Mouse (Mus musculus) lung, embryonic 16.5 days (tissue): ENCODE measurements around the gene Slc25a44. TPM values are rescaled to one million over a fixed set of nuclear protein-coding genes. Genes with fewer than 3 reads are reported as not detected.

ENCODE experiments used
- ATAC-seq: fragments of 200-750 bp; cut with Nextera tagmentation; 2 replicates; pipeline ENCODE4 v1.8.0; 2017; ENCODE audit warnings: low read depth, mild to moderate bottlenecking, moderate library complexity
- H3K27ac ChIP-seq: fragments of 300-500 bp; sonication (generic); 2 replicates; pipeline ENCODE4 v1.5.1; 2014; ENCODE audit warnings: mild to moderate bottlenecking, control low read depth, low read length
- H3K27me3 ChIP-seq: fragments of 300-500 bp; sonication (generic); 2 replicates; pipeline ENCODE4 v1.6.1; 2014; ENCODE audit warnings: low read depth, low read length, mixed read lengths; ENCODE audit not compliant: control insufficient read depth, insufficient read depth
- H3K36me3 ChIP-seq: fragments of 300-500 bp; sonication (generic); 2 replicates; pipeline ENCODE4 v1.6.1; 2014; ENCODE audit warnings: low read length; ENCODE audit not compliant: control insufficient read depth, insufficient read depth
- H3K4me1 ChIP-seq: fragments of 300-500 bp; sonication (generic); replicated peaks from 2 replicates; pipeline ENCODE4 v1.6.1; 2014; ENCODE audit warnings: low read length, mixed read lengths; ENCODE audit not compliant: control insufficient read depth, insufficient read depth
- H3K4me2 ChIP-seq: fragments of 300-500 bp; sonication (generic); 2 replicates; pipeline ENCODE4 v1.6.1; 2014; ENCODE audit warnings: low read depth, low read length, control low read depth
- H3K4me3 ChIP-seq: fragments of 300-500 bp; sonication (generic); 2 replicates; pipeline ENCODE4 v1.5.1; 2014; ENCODE audit warnings: mild to moderate bottlenecking, low read length, control low read depth
- H3K9ac ChIP-seq: fragments of 300-500 bp; sonication (generic); 2 replicates; pipeline ENCODE4 v1.6.1; 2014; ENCODE audit warnings: low read length, control low read depth
- H3K9me3 ChIP-seq: fragments of 300-500 bp; sonication (generic); 2 replicates; pipeline ENCODE4 v1.6.1; 2016; ENCODE audit warnings: low read length; ENCODE audit not compliant: control insufficient read depth
- WGBS: fragments of 180-500 bp; shearing (Covaris S2); extraction: QIAGEN DNeasy Blood & Tissue Kit; methylation state at CpG from one replicate; pipeline ENCODE4 v1.1.7; 2014; 5-methylcytosine and 5-hydroxymethylcytosine counted together
- polyA plus RNA-seq: library from polyadenylated mRNA; unstranded; fragments of >200 nt; fragmentation: Nextera tagmentation; extraction: Ambion mirVana; gene quantifications from 2 replicates; pipeline ENCODE4 v1.2.1, GENCODE M21; 2015

Gene Slc25a44
- polyA plus RNA-seq: 15.2 and 16.0 TPM in 2 replicates

DNA sequence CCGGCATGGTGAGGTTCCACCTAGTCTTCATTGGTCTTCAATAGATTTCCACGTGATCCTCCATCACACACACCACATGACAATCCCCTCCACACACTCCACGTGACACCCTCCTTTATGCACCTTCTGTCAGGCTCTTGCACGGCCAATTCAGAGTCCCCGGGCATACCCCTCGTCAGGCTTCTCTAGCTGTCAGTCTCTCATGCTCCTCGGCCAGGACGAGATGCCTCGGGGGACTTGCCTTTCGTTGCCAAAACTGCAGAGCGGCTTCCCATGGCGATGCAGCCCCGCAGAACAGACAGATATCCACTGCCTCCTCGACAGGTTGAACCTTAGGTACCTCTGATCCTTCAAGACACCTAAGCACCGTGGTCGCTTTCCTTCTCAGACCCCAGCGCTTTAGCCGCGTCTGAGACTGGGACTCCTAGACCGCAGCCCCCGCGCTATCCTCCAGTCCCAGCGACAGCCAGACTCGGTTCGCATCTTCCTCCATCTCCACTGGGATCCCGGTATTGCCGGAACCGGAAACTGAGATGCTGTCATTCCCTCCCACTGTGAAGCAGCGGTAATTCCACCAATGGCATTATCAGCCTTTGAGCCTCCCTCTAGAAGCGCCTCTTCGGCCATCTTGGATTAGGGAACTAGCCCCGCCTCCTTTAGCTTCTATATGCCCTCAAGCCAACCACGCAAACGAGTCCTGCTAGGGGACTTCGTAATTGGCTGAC, at the start of gene Slc25a44:
Gene Slc25a44 (minus strand): TSS at position 535 of the 725 bp plus-strand sequence.
- Histone ChIP-seq H3K27me3 (no peaks in the 10 kb centered on the region), H3K9ac (peak within 1 kb of the TSS; percentile 78), H3K27ac (peak within 1 kb of the TSS; percentile 49; the same call in 1 of the 2 replicates), H3K9me3 (no peaks in the 10 kb centered on the region), H3K36me3 (peaks cover 7% of the 10 kb centered on the region), H3K4me1 (peaks cover 21% of the 10 kb centered on the region), H3K4me2 (peak within 1 kb of the TSS; percentile 86), H3K4me3 (peak within 1 kb of the TSS; percentile 94)
- under 1% methylated on average over 35 of the region's 35 CpGs for WGBS
- peak; percentile 99 for ATAC-seq

- no peak overlapping the region for H3K9ac ChIP-seq
- no peak overlapping the region for H3K27ac ChIP-seq
- no peak overlapping the region for H3K4me3 ChIP-seq
- WGBS: 74% methylated on average over 1 of the region's 1 CpGs
- peaks cover 3% of the 10 kb centered on the region; the same call in 1 of the 2 replicates for H3K9me3 ChIP-seq
- no peaks in the 10 kb centered on the region for H3K27me3 ChIP-seq
- H3K4me2 ChIP-seq: no peak overlapping the region
- H3K4me1 ChIP-seq: no peaks in the 10 kb centered on the region; the same call in 1 of the 2 replicates
- no peaks in the 10 kb centered on the region for H3K36me3 ChIP-seq
- ATAC-seq: no peak
These were observed 48.6 kb upstream of the Slc25a44 start for GRCm38 (mm10) chr3:88473571-88473970.

- ATAC-seq: peak; percentile 59
- Histone ChIP-seq H3K4me3 (no peak overlapping the region), H3K27ac (no peak overlapping the region), H3K9me3 (peaks cover 3% of the 10 kb centered on the region; the same call in 1 of the 2 replicates), H3K36me3 (no peaks in the 10 kb centered on the region), H3K4me1 (no peaks in the 10 kb centered on the region; the same call in 1 of the 2 replicates), H3K4me2 (no peak overlapping the region), H3K27me3 (no peaks in the 10 kb centered on the region), H3K9ac (no peak overlapping the region)
- WGBS: 35% methylated on average over 5 of the region's 5 CpGs
These were observed 48.1 kb upstream of the Slc25a44 start for GRCm38 (mm10) chr3:88473020-88473419.

- H3K27ac ChIP-seq: no peak overlapping the region
- peak; percentile 36; the same call in 1 of the 2 replicates for ATAC-seq
- H3K36me3 ChIP-seq: no peaks in the 10 kb centered on the region
- no peak overlapping the region for H3K4me3 ChIP-seq
- 38% methylated on average over 10 of the region's 10 CpGs for WGBS
- peaks cover 3% of the 10 kb centered on the region; the same call in 1 of the 2 replicates for H3K9me3 ChIP-seq
- no peak overlapping the region for H3K4me2 ChIP-seq
- no peak overlapping the region for H3K9ac ChIP-seq
- H3K27me3 ChIP-seq: no peaks in the 10 kb centered on the region
- H3K4me1 ChIP-seq: no peaks in the 10 kb centered on the region; the same call in 1 of the 2 replicates
These were observed 46.1 kb upstream of the Slc25a44 start for GRCm38 (mm10) chr3:88470943-88471479.

DNA sequence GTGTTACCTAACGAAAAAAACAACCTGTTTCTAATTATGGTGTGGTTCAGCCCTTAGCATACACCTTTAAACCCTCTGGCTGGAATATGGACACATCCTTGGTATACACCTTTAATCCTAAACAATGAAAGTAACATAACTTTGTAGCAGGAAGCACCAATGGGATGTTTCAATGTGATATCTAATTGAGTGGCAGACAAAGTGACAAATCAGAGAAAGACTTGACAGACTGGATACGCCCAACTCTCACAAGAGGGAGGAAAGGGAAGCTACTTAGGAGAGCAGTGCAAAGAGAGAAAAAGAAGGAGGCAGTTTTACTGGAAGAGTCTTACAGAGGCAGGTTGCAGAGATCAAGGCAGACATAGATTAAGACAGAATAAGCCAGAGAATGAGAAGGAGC, 44.5 kb upstream of the Slc25a44 start:
- no peak overlapping the region for H3K9ac ChIP-seq
- H3K4me2 ChIP-seq: no peak overlapping the region
- no peak overlapping the region for H3K4me3 ChIP-seq
- H3K27ac ChIP-seq: no peak overlapping the region
- H3K27me3 ChIP-seq: no peaks in the 10 kb centered on the region
- no peaks in the 10 kb centered on the region; the same call in 1 of the 2 replicates for H3K4me1 ChIP-seq
- ATAC-seq: no peak
- peaks cover 3% of the 10 kb centered on the region; the same call in 1 of the 2 replicates for H3K9me3 ChIP-seq
- WGBS: 80% methylated on average over 2 of the region's 2 CpGs
- H3K36me3 ChIP-seq: no peaks in the 10 kb centered on the region

- no peak overlapping the region for H3K27ac ChIP-seq
- no peak overlapping the region for H3K4me2 ChIP-seq
- H3K36me3 ChIP-seq: no peaks in the 10 kb centered on the region
- H3K4me1 ChIP-seq: no peaks in the 10 kb centered on the region
- H3K4me3 ChIP-seq: no peak overlapping the region
- peaks cover 3% of the 10 kb centered on the region; the same call in 1 of the 2 replicates for H3K9me3 ChIP-seq
- H3K27me3 ChIP-seq: no peaks in the 10 kb centered on the region
- peak; percentile 86 for ATAC-seq
- 27% methylated on average over 16 of the region's 16 CpGs for WGBS
- H3K9ac ChIP-seq: no peak overlapping the region
These were observed 42.3 kb upstream of the Slc25a44 start for GRCm38 (mm10) chr3:88467116-88467824.

DNA sequence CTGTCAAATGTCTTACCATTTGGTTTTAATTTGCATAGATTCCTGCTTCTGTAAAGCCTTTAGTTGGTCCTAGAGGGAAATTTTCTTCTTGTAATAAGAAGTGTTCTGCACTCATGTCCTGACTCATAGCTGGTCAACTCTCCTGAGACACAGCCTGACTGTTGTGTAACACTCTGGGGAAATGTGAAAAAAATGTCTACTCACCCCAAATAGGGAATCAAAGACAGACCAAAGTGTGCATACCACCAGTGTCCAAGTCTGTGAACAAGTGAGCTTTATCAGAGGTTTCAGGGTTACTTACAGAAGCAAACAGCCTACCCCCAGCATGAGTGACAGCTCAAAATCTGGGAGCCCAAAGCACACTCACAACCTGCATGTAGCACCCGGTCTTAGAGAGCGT, 40.2 kb upstream of the Slc25a44 start:
- Histone ChIP-seq H3K9me3 (peaks cover 3% of the 10 kb centered on the region; the same call in 1 of the 2 replicates), H3K9ac (no peak overlapping the region), H3K27ac (no peak overlapping the region), H3K4me3 (no peak overlapping the region), H3K4me2 (no peak overlapping the region), H3K27me3 (no peaks in the 10 kb centered on the region), H3K36me3 (no peaks in the 10 kb centered on the region), H3K4me1 (peaks cover 6% of the 10 kb centered on the region)
- 52% methylated on average over 2 of the region's 2 CpGs for WGBS
- ATAC-seq: no peak

GRCm38 (mm10) chr3:88464425-88464824, 39.5 kb upstream of the Slc25a44 start:
- Histone ChIP-seq H3K9me3 (no peaks in the 10 kb centered on the region), H3K4me3 (no peak overlapping the region), H3K9ac (no peak overlapping the region), H3K36me3 (no peaks in the 10 kb centered on the region), H3K4me1 (peaks cover 6% of the 10 kb centered on the region), H3K27me3 (no peaks in the 10 kb centered on the region), H3K27ac (no peak overlapping the region), H3K4me2 (no peak overlapping the region)
- ATAC-seq: no peak
- 35% methylated on average over 3 of the region's 3 CpGs for WGBS
